Mouse (Mus musculus): ENCODE data around the gene Dennd1b. TPM values are rescaled to one million over a fixed set of nuclear protein-coding genes. Genes with fewer than 3 reads are reported as not detected.

Dennd1b gene
- polyA plus RNA-seq, 1 experiment from 2014 or later, result 14.3 TPM

GRCm38 (mm10) chr1:139038074-139038473, 74.8 kb downstream of the Dennd1b start:
- H3K4me1 ChIP-seq (ENCODE audit: control insufficient read depth, insufficient read depth, low read length), result no peaks in the 10 kb centered on the region
- no peak overlapping the region for H3K27ac ChIP-seq (ENCODE audit: low read depth, low read length)
- no peak overlapping the region for H3K4me3 ChIP-seq (ENCODE audit: low read depth, low read length)
- 61% methylated on average over 4 of the region's 4 CpGs for WGBS (ENCODE audit: insufficient replicate concordance)
- H3K9ac ChIP-seq (ENCODE audit: low read depth, low read length), result no peak overlapping the region
- H3K9me3 ChIP-seq (replicated peaks; ENCODE audit: control insufficient read depth, low read length), result no peaks in the 10 kb centered on the region
- H3K36me3 ChIP-seq (ENCODE audit: control insufficient read depth, insufficient read depth, low read length), result no peaks in the 10 kb centered on the region
- no peak for ATAC-seq (replicated peaks; ENCODE audit: insufficient number of reproducible peaks, low FRiP score, low TSS enrichment)
- no peak overlapping the region for H3K4me2 ChIP-seq
- no peaks in the 10 kb centered on the region for H3K27me3 ChIP-seq (ENCODE audit: control insufficient read depth, insufficient read depth, low read length)

- H3K4me1 ChIP-seq (ENCODE audit: control insufficient read depth, insufficient read depth, low read length), result no peaks in the 10 kb centered on the region
- no peaks in the 10 kb centered on the region for H3K9me3 ChIP-seq (replicated peaks; ENCODE audit: control insufficient read depth, low read length)
- no peaks in the 10 kb centered on the region for H3K27me3 ChIP-seq (ENCODE audit: control insufficient read depth, insufficient read depth, low read length)
- no peak overlapping the region for H3K4me2 ChIP-seq
- H3K4me3 ChIP-seq (ENCODE audit: low read depth, low read length), result no peak overlapping the region
- no peak for ATAC-seq (replicated peaks; ENCODE audit: insufficient number of reproducible peaks, low FRiP score, low TSS enrichment)
- 68% methylated on average over 3 of the region's 3 CpGs for WGBS (ENCODE audit: insufficient replicate concordance)
- H3K36me3 ChIP-seq (ENCODE audit: control insufficient read depth, insufficient read depth, low read length), result no peaks in the 10 kb centered on the region
- no peak overlapping the region for H3K27ac ChIP-seq (ENCODE audit: low read depth, low read length)
- H3K9ac ChIP-seq (ENCODE audit: low read depth, low read length), result no peak overlapping the region
These were observed 75.4 kb downstream of the Dennd1b start for GRCm38 (mm10) chr1:139038620-139039019.

- Histone ChIP-seq H3K4me3 (ENCODE audit: low read depth, low read length) (no peak overlapping the region), H3K36me3 (ENCODE audit: control insufficient read depth, insufficient read depth, low read length) (no peaks in the 10 kb centered on the region), H3K27ac (ENCODE audit: low read depth, low read length) (no peak overlapping the region), H3K9me3 (replicated peaks; ENCODE audit: control insufficient read depth, low read length) (no peaks in the 10 kb centered on the region), H3K4me2 (no peak overlapping the region), H3K9ac (ENCODE audit: low read depth, low read length) (no peak overlapping the region), H3K4me1 (ENCODE audit: control insufficient read depth, insufficient read depth, low read length) (no peaks in the 10 kb centered on the region), H3K27me3 (ENCODE audit: control insufficient read depth, insufficient read depth, low read length) (no peaks in the 10 kb centered on the region)
- 60% methylated on average over 7 of the region's 7 CpGs for WGBS (ENCODE audit: insufficient replicate concordance)
- ATAC-seq (replicated peaks; ENCODE audit: insufficient number of reproducible peaks, low FRiP score, low TSS enrichment), result no peak
These were observed 76.4 kb downstream of the Dennd1b start for GRCm38 (mm10) chr1:139039529-139040230.

GRCm38 (mm10) chr1:139049075-139049474, 85.8 kb downstream of the Dennd1b start:
- H3K4me3 ChIP-seq (ENCODE audit: low read depth, low read length), result no peak overlapping the region
- no peak for ATAC-seq (replicated peaks; ENCODE audit: insufficient number of reproducible peaks, low FRiP score, low TSS enrichment)
- H3K9ac ChIP-seq (ENCODE audit: low read depth, low read length), result no peak overlapping the region
- H3K27me3 ChIP-seq (ENCODE audit: control insufficient read depth, insufficient read depth, low read length), result no peaks in the 10 kb centered on the region
- 59% methylated on average over 6 of the region's 6 CpGs for WGBS (ENCODE audit: insufficient replicate concordance)
- H3K27ac ChIP-seq (ENCODE audit: low read depth, low read length), result no peak overlapping the region
- no peak overlapping the region for H3K4me2 ChIP-seq
- no peaks in the 10 kb centered on the region for H3K9me3 ChIP-seq (replicated peaks; ENCODE audit: control insufficient read depth, low read length)
- H3K36me3 ChIP-seq (ENCODE audit: control insufficient read depth, insufficient read depth, low read length), result no peaks in the 10 kb centered on the region
- H3K4me1 ChIP-seq (ENCODE audit: control insufficient read depth, insufficient read depth, low read length), result no peaks in the 10 kb centered on the region

- no peaks in the 10 kb centered on the region for H3K36me3 ChIP-seq (ENCODE audit: control insufficient read depth, insufficient read depth, low read length)
- ATAC-seq (replicated peaks; ENCODE audit: insufficient number of reproducible peaks, low FRiP score, low TSS enrichment), result no peak
- H3K9ac ChIP-seq (ENCODE audit: low read depth, low read length), result no peak overlapping the region
- H3K4me1 ChIP-seq (ENCODE audit: control insufficient read depth, insufficient read depth, low read length), result no peaks in the 10 kb centered on the region
- no peak overlapping the region for H3K4me3 ChIP-seq (ENCODE audit: low read depth, low read length)
- no peaks in the 10 kb centered on the region for H3K9me3 ChIP-seq (replicated peaks; ENCODE audit: control insufficient read depth, low read length)
- H3K4me2 ChIP-seq, result no peak overlapping the region
- no peaks in the 10 kb centered on the region for H3K27me3 ChIP-seq (ENCODE audit: control insufficient read depth, insufficient read depth, low read length)
- WGBS (ENCODE audit: insufficient replicate concordance), result 83% methylated on average over 11 of the region's 11 CpGs
- H3K27ac ChIP-seq (ENCODE audit: low read depth, low read length), result no peak overlapping the region
These were observed 86.7 kb downstream of the Dennd1b start for GRCm38 (mm10) chr1:139049881-139050472.

- Histone ChIP-seq H3K36me3 (ENCODE audit: control insufficient read depth, insufficient read depth, low read length) (no peaks in the 10 kb centered on the region), H3K9ac (ENCODE audit: low read depth, low read length) (no peak overlapping the region), H3K4me3 (ENCODE audit: low read depth, low read length) (no peak overlapping the region), H3K27me3 (ENCODE audit: control insufficient read depth, insufficient read depth, low read length) (no peaks in the 10 kb centered on the region), H3K4me1 (ENCODE audit: control insufficient read depth, insufficient read depth, low read length) (no peaks in the 10 kb centered on the region), H3K4me2 (no peak overlapping the region), H3K9me3 (replicated peaks; ENCODE audit: control insufficient read depth, low read length) (no peaks in the 10 kb centered on the region), H3K27ac (ENCODE audit: low read depth, low read length) (no peak overlapping the region)
- ATAC-seq (replicated peaks; ENCODE audit: insufficient number of reproducible peaks, low FRiP score, low TSS enrichment), result no peak
These were observed 89.8 kb downstream of the Dennd1b start for GRCm38 (mm10) chr1:139053003-139053402.

- Histone ChIP-seq H3K36me3 (ENCODE audit: control insufficient read depth, insufficient read depth, low read length) (no peaks in the 10 kb centered on the region), H3K27me3 (ENCODE audit: control insufficient read depth, insufficient read depth, low read length) (no peaks in the 10 kb centered on the region), H3K4me3 (ENCODE audit: low read depth, low read length) (no peak overlapping the region), H3K27ac (ENCODE audit: low read depth, low read length) (no peak overlapping the region), H3K9me3 (replicated peaks; ENCODE audit: control insufficient read depth, low read length) (no peaks in the 10 kb centered on the region), H3K9ac (ENCODE audit: low read depth, low read length) (no peak overlapping the region), H3K4me2 (no peak overlapping the region), H3K4me1 (ENCODE audit: control insufficient read depth, insufficient read depth, low read length) (no peaks in the 10 kb centered on the region)
- WGBS (ENCODE audit: insufficient replicate concordance), result 90% methylated on average over 5 of the region's 5 CpGs
- no peak for ATAC-seq (replicated peaks; ENCODE audit: insufficient number of reproducible peaks, low FRiP score, low TSS enrichment)
These were observed 97.1 kb downstream of the Dennd1b start for GRCm38 (mm10) chr1:139060301-139060700.

- Histone ChIP-seq H3K9ac (ENCODE audit: low read depth, low read length) (no peak overlapping the region), H3K27ac (ENCODE audit: low read depth, low read length) (no peak overlapping the region), H3K9me3 (replicated peaks; ENCODE audit: control insufficient read depth, low read length) (no peaks in the 10 kb centered on the region), H3K36me3 (ENCODE audit: control insufficient read depth, insufficient read depth, low read length) (no peaks in the 10 kb centered on the region), H3K4me2 (no peak overlapping the region), H3K4me1 (ENCODE audit: control insufficient read depth, insufficient read depth, low read length) (no peaks in the 10 kb centered on the region), H3K27me3 (ENCODE audit: control insufficient read depth, insufficient read depth, low read length) (no peaks in the 10 kb centered on the region), H3K4me3 (ENCODE audit: low read depth, low read length) (no peak overlapping the region)
- no peak for ATAC-seq (replicated peaks; ENCODE audit: insufficient number of reproducible peaks, low FRiP score, low TSS enrichment)
- 90% methylated on average over 2 of the region's 2 CpGs for WGBS (ENCODE audit: insufficient replicate concordance)
These were observed 101.5 kb downstream of the Dennd1b start for GRCm38 (mm10) chr1:139064711-139065110.

- H3K36me3 ChIP-seq (ENCODE audit: control insufficient read depth, insufficient read depth, low read length), result no peaks in the 10 kb centered on the region
- no peaks in the 10 kb centered on the region for H3K9me3 ChIP-seq (replicated peaks; ENCODE audit: control insufficient read depth, low read length)
- H3K9ac ChIP-seq (ENCODE audit: low read depth, low read length), result no peak overlapping the region
- no peak overlapping the region for H3K4me3 ChIP-seq (ENCODE audit: low read depth, low read length)
- H3K27me3 ChIP-seq (ENCODE audit: control insufficient read depth, insufficient read depth, low read length), result no peaks in the 10 kb centered on the region
- ATAC-seq (replicated peaks; ENCODE audit: insufficient number of reproducible peaks, low FRiP score, low TSS enrichment), result no peak
- H3K4me2 ChIP-seq, result no peak overlapping the region
- H3K4me1 ChIP-seq (ENCODE audit: control insufficient read depth, insufficient read depth, low read length), result no peaks in the 10 kb centered on the region
- no peak overlapping the region for H3K27ac ChIP-seq (ENCODE audit: low read depth, low read length)
- WGBS (ENCODE audit: insufficient replicate concordance), result 52% methylated on average over 2 of the region's 2 CpGs
These were observed 104.0 kb downstream of the Dennd1b start for GRCm38 (mm10) chr1:139067210-139067609.
